Mouse (Mus musculus) thymus, adult 2 months (tissue): ENCODE results near the gene Wdfy1.

Experiments used
- CTCF ChIP-seq: fragments of 200-500 bp; IDR thresholded peaks from 2 replicates; pipeline ENCODE4 v1.5.1; 2012; ENCODE audit warnings: mild to moderate bottlenecking, control low read depth, low read length, moderate library complexity, borderline replicate concordance; ENCODE audit not compliant: control insufficient read depth, poor library complexity, insufficient read depth; ENCODE audit errors: extremely low read depth
- POLR2A ChIP-seq: fragments of 200-500 bp; IDR thresholded peaks from 2 replicates; pipeline ENCODE4 v1.6.1; 2012; ENCODE audit warnings: mild to moderate bottlenecking, low read length, control low read depth, moderate library complexity; ENCODE audit not compliant: control insufficient read depth, poor library complexity, insufficient read depth; ENCODE audit errors: extremely low read depth

DNA sequence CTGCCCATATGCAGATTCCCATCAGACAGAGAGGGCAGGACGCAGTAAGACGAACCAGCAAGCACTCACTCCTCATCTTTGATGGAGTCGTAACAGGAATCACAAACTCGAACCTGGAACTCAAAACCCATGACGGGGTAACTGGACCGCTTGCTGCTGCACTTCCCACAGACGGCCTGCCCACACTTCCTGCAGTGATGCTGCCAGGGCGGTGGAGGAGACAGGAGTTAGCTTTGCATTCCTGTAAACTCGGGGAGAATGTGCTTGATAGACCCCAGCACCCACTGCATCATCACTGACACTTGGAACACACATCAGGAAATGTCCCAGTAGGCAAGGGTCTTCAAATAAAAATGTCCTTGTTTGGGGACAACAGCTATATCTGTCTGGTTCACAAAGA lies 68.6 kb downstream of the Wdfy1 start:
- TF ChIP-seq CTCF, result no peak
- no peak for TF ChIP-seq POLR2A
